Mouse (Mus musculus): Measurements from ENCODE around the gene Xylb. TPM values are rescaled to one million over a fixed set of nuclear protein-coding genes. Genes with fewer than 3 reads are reported as not detected.

Xylb gene
- polyA plus RNA-seq (2012; rRNA removed; ENCODE audit: low replicate concordance): 1.5 and 2.2 TPM in 2 replicates

GRCm38 (mm10) chr9:119357331-119358057, at the start of gene Xylb:
Gene Xylb (plus strand): TSS chr9:119357381.

GRCm38 (mm10) chr9:119322289-119323259, 34.6 kb upstream of the Xylb start, which contains the start of gene Oxsr1:
Gene Oxsr1 (minus strand): TSS chr9:119322427.

GRCm38 (mm10) chr9:119339558-119340211, 17.5 kb upstream of the Xylb start, which contains the start of gene Acaa1a:
Gene Acaa1a (plus strand): TSS chr9:119339676.

GRCm38 (mm10) chr9:119340909-119341816, 16.0 kb upstream of the Xylb start, which contains the start of gene Myd88:
Gene Myd88 (minus strand): TSS chr9:119341411.

GRCm38 (mm10) chr9:119365284-119365683, 8.1 kb downstream of the Xylb start, which contains the start of gene Slc22a14:
Gene Slc22a14 (minus strand): TSS chr9:119365553.

GRCm38 (mm10) chr9:119401801-119402214, 44.6 kb downstream of the Xylb start, which contains the start of gene Acvr2b:
Gene Acvr2b (plus strand): TSS chr9:119402118.

Other genes with a start within 250 kb of the Xylb start
- 31.3 and 61.6 TPM in 2 replicates for gene Acaa1b, start 200.3 kb upstream of the Xylb start, polyA plus RNA-seq (2012; rRNA removed; ENCODE audit: low replicate concordance)
- gene Gm47289, start 198.2 kb upstream of the Xylb start, polyA plus RNA-seq (2012; rRNA removed; ENCODE audit: low replicate concordance): not detected in 2 replicates
- not detected in 2 replicates for gene Slc22a13, start 148.3 kb upstream of the Xylb start, polyA plus RNA-seq (2012; rRNA removed; ENCODE audit: low replicate concordance)
- gene Oxsr1, start 35.0 kb upstream of the Xylb start, polyA plus RNA-seq (2012; rRNA removed; ENCODE audit: low replicate concordance): 11.3 and 24.0 TPM in 2 replicates
- gene Acaa1a, start 17.7 kb upstream of the Xylb start, polyA plus RNA-seq (2012; rRNA removed; ENCODE audit: low replicate concordance): 183 and 415 TPM in 2 replicates
- gene Myd88, start 16.0 kb upstream of the Xylb start, polyA plus RNA-seq (2012; rRNA removed; ENCODE audit: low replicate concordance): 31.1 and 32.8 TPM in 2 replicates
- gene Slc22a14, start 8.2 kb downstream of the Xylb start, polyA plus RNA-seq (2012; rRNA removed; ENCODE audit: low replicate concordance): 0.37 and 0.47 TPM in 2 replicates
- gene Acvr2b, start 44.7 kb downstream of the Xylb start, polyA plus RNA-seq (2012; rRNA removed; ENCODE audit: low replicate concordance): 4.4 and 5.0 TPM in 2 replicates
- gene Exog, start 87.6 kb downstream of the Xylb start, polyA plus RNA-seq (2012; rRNA removed; ENCODE audit: low replicate concordance): 2.3 and 4.7 TPM in 2 replicates
- 2.9 and 3.8 TPM in 2 replicates for gene Scn5a, start 221.6 kb downstream of the Xylb start, polyA plus RNA-seq (2012; rRNA removed; ENCODE audit: low replicate concordance)